Mouse (Mus musculus): ENCODE measurements around the gene Rapgef6. TPM values are rescaled to one million over a fixed set of nuclear protein-coding genes. Genes with fewer than 3 reads are reported as not detected.
A peak's percentile ranks its signal among the peaks of the same experiment; 100 is the strongest.

Rapgef6 gene
- total and polyA plus RNA-seq, 2 experiments from 2014 or later: 33.4 to 62.9 TPM

DNA sequence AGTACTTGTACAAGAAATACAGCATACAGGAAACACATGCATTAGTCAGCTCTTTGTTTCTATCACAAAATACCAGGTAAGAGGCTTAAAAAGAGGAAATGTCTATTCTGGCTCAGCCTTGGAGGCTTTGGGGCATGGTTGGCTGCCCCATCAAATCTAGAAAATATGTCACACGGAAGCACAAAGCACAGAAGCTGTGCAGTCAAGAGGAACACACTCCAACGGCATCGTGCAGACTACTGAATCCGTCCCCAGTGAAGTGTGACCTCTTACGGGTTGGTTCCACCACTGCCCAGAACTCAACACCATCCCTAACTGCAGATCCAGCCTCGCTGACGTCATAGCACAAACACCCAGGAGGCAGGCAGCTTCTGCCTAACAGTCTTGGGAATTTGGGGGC lies 210.9 kb downstream of the Rapgef6 start:
- Histone ChIP-seq H3K27me3 (ENCODE audit: insufficient read depth, low read length) (no peaks in the 10 kb centered on the region), H3K9ac (replicated peaks; ENCODE audit: low read length, poor library complexity, severe bottlenecking) (no peak overlapping the region), H3K36me3 (ENCODE audit: insufficient read depth, low read length) (peaks cover 8% of the 10 kb centered on the region; the same call in 1 of the 2 replicates), H3K4me2 (ENCODE audit: low read depth, low read length, poor library complexity, severe bottlenecking) (no peak overlapping the region), H3K9me3 (ENCODE audit: low read length) (no peaks in the 10 kb centered on the region), H3K4me1 (ENCODE audit: insufficient read depth, low read length) (no peaks in the 10 kb centered on the region), H3K4me3 (ENCODE audit: low read depth, low read length) (no peak overlapping the region), H3K27ac (ENCODE audit: low read depth, low read length) (no peak overlapping the region)
- peak; percentile 30 for DNase-seq (ENCODE audit: low spot score)
- TF ChIP-seq CTCF (IDR thresholded peaks at IDR 0.05): no peak
- 42% methylated on average over 7 of the region's 7 CpGs for WGBS
- ATAC-seq (ENCODE audit: low FRiP score): no peak

DNA sequence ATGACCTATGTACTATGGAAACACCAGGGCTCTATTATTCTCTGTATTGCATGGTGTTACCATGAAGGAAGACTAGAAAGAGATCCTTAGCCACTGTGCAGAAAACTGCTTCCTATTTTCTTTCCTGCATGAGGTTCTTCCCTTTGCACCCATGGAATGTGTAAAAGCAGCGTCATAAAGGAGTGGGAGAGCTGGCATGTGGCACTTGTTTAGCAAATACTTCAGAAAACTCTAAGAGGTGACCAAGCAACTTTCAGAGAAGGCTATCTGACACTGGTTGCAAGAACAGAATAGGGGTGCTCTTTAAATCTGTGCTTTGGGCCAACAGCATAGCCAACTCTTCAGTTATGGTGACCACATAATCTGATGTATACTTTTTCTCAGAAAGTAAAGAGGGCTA lies 212.5 kb downstream of the Rapgef6 start:
- Histone ChIP-seq H3K4me1 (ENCODE audit: insufficient read depth, low read length) (no peaks in the 10 kb centered on the region), H3K36me3 (ENCODE audit: insufficient read depth, low read length) (peaks cover 8% of the 10 kb centered on the region; the same call in 1 of the 2 replicates), H3K4me3 (ENCODE audit: low read depth, low read length) (no peak overlapping the region), H3K9me3 (ENCODE audit: low read length) (no peaks in the 10 kb centered on the region), H3K27ac (ENCODE audit: low read depth, low read length) (no peak overlapping the region), H3K27me3 (ENCODE audit: insufficient read depth, low read length) (no peaks in the 10 kb centered on the region), H3K9ac (replicated peaks; ENCODE audit: low read length, poor library complexity, severe bottlenecking) (no peak overlapping the region), H3K4me2 (ENCODE audit: low read depth, low read length, poor library complexity, severe bottlenecking) (no peak overlapping the region)
- 97% methylated on average over 1 of the region's 1 CpGs for WGBS
- no peak for DNase-seq (ENCODE audit: low spot score)
- TF ChIP-seq CTCF (IDR thresholded peaks at IDR 0.05): no peak
- no peak for ATAC-seq (ENCODE audit: low FRiP score)

DNA sequence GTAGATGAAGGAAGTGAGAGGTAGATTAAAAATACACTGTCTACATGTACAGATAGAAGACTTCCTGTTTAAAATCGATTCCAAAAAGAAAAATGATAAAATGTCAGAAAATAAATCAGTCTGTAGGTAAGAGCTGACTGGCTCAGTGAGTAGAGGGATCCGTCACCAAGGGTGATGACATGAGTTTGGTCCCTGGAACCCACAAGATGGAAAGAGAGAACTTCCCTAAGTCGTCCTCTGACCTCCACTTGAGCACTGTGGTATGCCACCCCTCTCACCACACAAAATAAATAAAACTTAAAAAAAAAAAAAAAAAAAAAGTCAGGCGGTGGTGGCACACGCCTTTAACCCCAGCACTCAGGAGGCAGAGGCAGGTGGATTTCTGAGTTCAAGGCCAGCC lies 214.3 kb downstream of the Rapgef6 start:
- H3K4me2 ChIP-seq (ENCODE audit: low read depth, low read length, poor library complexity, severe bottlenecking): no peak overlapping the region
- no peaks in the 10 kb centered on the region for H3K9me3 ChIP-seq (ENCODE audit: low read length)
- 96% methylated on average over 5 of the region's 5 CpGs for WGBS
- no peak overlapping the region for H3K9ac ChIP-seq (replicated peaks; ENCODE audit: low read length, poor library complexity, severe bottlenecking)
- DNase-seq (ENCODE audit: low spot score): no peak
- TF ChIP-seq CTCF (IDR thresholded peaks at IDR 0.05): no peak
- H3K27me3 ChIP-seq (ENCODE audit: insufficient read depth, low read length): no peaks in the 10 kb centered on the region
- ATAC-seq (ENCODE audit: low FRiP score): no peak
- no peaks in the 10 kb centered on the region for H3K4me1 ChIP-seq (ENCODE audit: insufficient read depth, low read length)
- no peak overlapping the region for H3K27ac ChIP-seq (ENCODE audit: low read depth, low read length)
- peaks cover 8% of the 10 kb centered on the region; the same call in 1 of the 2 replicates for H3K36me3 ChIP-seq (ENCODE audit: insufficient read depth, low read length)
- no peak overlapping the region for H3K4me3 ChIP-seq (ENCODE audit: low read depth, low read length)

GRCm38 (mm10) chr11:54739012-54739750 lies 216.5 kb downstream of the Rapgef6 start:
- Histone ChIP-seq H3K4me3 (ENCODE audit: low read depth, low read length) (no peak overlapping the region), H3K9me3 (ENCODE audit: low read length) (no peaks in the 10 kb centered on the region), H3K4me1 (ENCODE audit: insufficient read depth, low read length) (no peaks in the 10 kb centered on the region), H3K27ac (ENCODE audit: low read depth, low read length) (no peak overlapping the region), H3K27me3 (ENCODE audit: insufficient read depth, low read length) (no peaks in the 10 kb centered on the region), H3K36me3 (ENCODE audit: insufficient read depth, low read length) (peaks cover 8% of the 10 kb centered on the region; the same call in 1 of the 2 replicates), H3K9ac (replicated peaks; ENCODE audit: low read length, poor library complexity, severe bottlenecking) (no peak overlapping the region), H3K4me2 (ENCODE audit: low read depth, low read length, poor library complexity, severe bottlenecking) (no peak overlapping the region)
- WGBS: 97% methylated on average over 4 of the region's 4 CpGs
- no peak for ATAC-seq (ENCODE audit: low FRiP score)
- TF ChIP-seq CTCF (IDR thresholded peaks at IDR 0.05): no peak
- DNase-seq (ENCODE audit: low spot score): no peak

GRCm38 (mm10) chr11:54741330-54741729 lies 218.7 kb downstream of the Rapgef6 start:
- WGBS: 98% methylated on average over 2 of the region's 2 CpGs
- no peak for DNase-seq (ENCODE audit: low spot score)
- H3K4me1 ChIP-seq (ENCODE audit: insufficient read depth, low read length): no peaks in the 10 kb centered on the region

DNA sequence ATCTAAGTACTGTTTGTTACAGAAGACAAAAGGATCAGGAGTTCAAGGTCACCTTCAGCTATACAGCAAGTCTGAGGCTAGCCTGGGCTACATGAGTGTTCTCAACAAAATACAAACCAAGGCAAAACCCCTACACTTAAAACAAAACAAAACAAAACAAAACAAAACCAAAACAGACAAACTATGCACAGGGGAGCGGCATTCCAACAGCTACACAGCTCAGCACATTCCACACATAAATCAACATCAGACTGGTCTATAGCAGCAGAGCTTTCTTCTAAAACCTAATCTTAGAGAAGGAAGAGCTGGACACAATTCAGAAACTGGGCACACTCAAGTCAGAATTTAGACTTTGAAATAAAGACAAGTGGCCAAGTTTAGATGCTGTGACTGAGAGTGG lies 221.6 kb downstream of the Rapgef6 start:
- Histone ChIP-seq H3K36me3 (ENCODE audit: insufficient read depth, low read length) (0 out of 2 replicates have a peak, but pooled peaks cover 3% of the 10 kb centered on the region), H3K27me3 (ENCODE audit: insufficient read depth, low read length) (no peaks in the 10 kb centered on the region), H3K4me2 (ENCODE audit: low read depth, low read length, poor library complexity, severe bottlenecking) (no peak overlapping the region), H3K27ac (ENCODE audit: low read depth, low read length) (no peak overlapping the region), H3K4me3 (ENCODE audit: low read depth, low read length) (no peak overlapping the region), H3K9ac (replicated peaks; ENCODE audit: low read length, poor library complexity, severe bottlenecking) (no peak overlapping the region), H3K9me3 (ENCODE audit: low read length) (no peaks in the 10 kb centered on the region), H3K4me1 (ENCODE audit: insufficient read depth, low read length) (no peaks in the 10 kb centered on the region)
- DNase-seq (ENCODE audit: low spot score): no peak
- 86% methylated on average over 1 of the region's 1 CpGs for WGBS
- no peak for TF ChIP-seq CTCF (IDR thresholded peaks at IDR 0.05)
- ATAC-seq (ENCODE audit: low FRiP score): no peak

More at GRCm38 (mm10) chr11:54741330-54741729, 218.7 kb downstream of the Rapgef6 start:
- no peak for ATAC-seq (ENCODE audit: low FRiP score)
- Histone ChIP-seq H3K36me3 (ENCODE audit: insufficient read depth, low read length) (peaks cover 4% of the 10 kb centered on the region; the same call in 1 of the 2 replicates), H3K4me3 (ENCODE audit: low read depth, low read length) (no peak overlapping the region), H3K27ac (ENCODE audit: low read depth, low read length) (no peak overlapping the region), H3K4me2 (ENCODE audit: low read depth, low read length, poor library complexity, severe bottlenecking) (no peak overlapping the region), H3K9me3 (ENCODE audit: low read length) (no peaks in the 10 kb centered on the region), H3K27me3 (ENCODE audit: insufficient read depth, low read length) (no peaks in the 10 kb centered on the region), H3K9ac (replicated peaks; ENCODE audit: low read length, poor library complexity, severe bottlenecking) (no peak overlapping the region)
- TF ChIP-seq CTCF (IDR thresholded peaks at IDR 0.05): no peak

Small RNAs within 50 kb of the gene (microRNA-seq; reads per million reads assigned to microRNA genes)
- not detected for gene Gm26116 (ENCODE audit: borderline number of aligned reads)

Other genes starting within 250 kb of the Rapgef6 start
- 61.9 and 64.0 TPM in 2 replicates for gene Acsl6, start 219.0 kb upstream of the Rapgef6 start, total RNA-seq (2014; rRNA removed)
- 52.6 and 56.2 TPM in 2 replicates for gene Acsl6, start 219.0 kb upstream of the Rapgef6 start, polyA plus RNA-seq (2015; fragmentation: Nextera tagmentation; extraction: Ambion mirVana)
- gene Meikin, start 152.2 kb upstream of the Rapgef6 start, total RNA-seq (2014; rRNA removed): not detected in 2 replicates
- not detected in 2 replicates for gene Meikin, start 152.2 kb upstream of the Rapgef6 start, polyA plus RNA-seq (2015; fragmentation: Nextera tagmentation; extraction: Ambion mirVana)
- gene Fnip1, start 84.6 kb upstream of the Rapgef6 start, total RNA-seq (2014; rRNA removed): 20.4 and 23.5 TPM in 2 replicates
- 7.5 and 7.7 TPM in 2 replicates for gene Fnip1, start 84.6 kb upstream of the Rapgef6 start, polyA plus RNA-seq (2015; fragmentation: Nextera tagmentation; extraction: Ambion mirVana)

All from midbrain, postnatal 0 days (tissue).